ENCODE assay signal across 10 mouse cellular contexts in genomic region chr9:102351221-102351620, GRCm38 (mm10). TPM values are rescaled to one million over a fixed set of nuclear protein-coding genes. Genes with fewer than 3 reads are reported as not detected.
DNase-seq lines count a peak whose midpoint lies in the region; ATAC-seq lines count a peak whose summit lies in the region.
"Had no signal": no experiment of that assay in that cellular context is flagged by ENCODE, and none has a peak within 500 bp of the region (broad histone marks: within the 10 kb centered on the region; RNA-seq: fewer than 3 reads in every experiment).

No protein-coding gene starts in this region.

- H3K27me3 ChIP-seq in hindbrain, embryonic 10.5 days (ENCODE audit: insufficient read depth, poor library complexity, severe bottlenecking), result peaks cover 83% of the 10 kb centered on the region
- H3K27me3 ChIP-seq in midbrain, embryonic 12.5 days, result peaks cover 80% of the 10 kb centered on the region

- DNase-seq in right cerebral cortex, postnatal 10 days (ENCODE audit: low spot score in 2 of 2), result peak; percentile 21 to 24
- DNase-seq in right cerebral cortex, postnatal 25 days, result no peak
- DNase-seq in hindbrain, embryonic 10.5 days (ENCODE audit: low spot score), result no peak
- no peak for DNase-seq in thymus, postnatal 4 days
- no peak for DNase-seq in lung, postnatal 10 days
- DNase-seq: liver, embryonic 13.5 days had no signal

- WGBS in hindbrain, embryonic 10.5 days, result 56% methylated on average over 5 of the region's 5 CpGs
- 74% methylated on average over 5 of the region's 5 CpGs for WGBS in midbrain, embryonic 12.5 days

- H3K4me3 ChIP-seq in hindbrain, embryonic 10.5 days, result peak overlapping the region; percentile 82
- peak overlapping the region; percentile 91 for H3K4me3 ChIP-seq in midbrain, embryonic 12.5 days
- H3K4me3 ChIP-seq: heart, embryonic 12.5 days; liver, embryonic 13.5 days had no signal

- no peak for ATAC-seq in midbrain, embryonic 12.5 days (ENCODE audit: low FRiP score, low read depth)
- no peak for ATAC-seq in megakaryocyte progenitor cell, adult 5-6 weeks (replicated peaks; ENCODE audit: poor library complexity)

- 0 out of 2 replicates have a peak overlapping the region, but pooled peaks have one; percentile 95 for H3K9ac ChIP-seq in midbrain, embryonic 12.5 days (replicated peaks)
- H3K9ac ChIP-seq: heart, embryonic 12.5 days; kidney, embryonic 15.5 days; liver, embryonic 13.5 days had no signal

- H3K36me3 ChIP-seq in hindbrain, embryonic 10.5 days, result no peaks in the 10 kb centered on the region
- no peaks in the 10 kb centered on the region for H3K36me3 ChIP-seq in midbrain, embryonic 12.5 days
- H3K36me3 ChIP-seq: heart, embryonic 12.5 days; kidney, embryonic 15.5 days; liver, embryonic 13.5 days had no signal

- peaks cover 33% of the 10 kb centered on the region for H3K4me1 ChIP-seq in hindbrain, embryonic 10.5 days (replicated peaks)
- H3K4me1 ChIP-seq in midbrain, embryonic 12.5 days, result peaks cover 29% of the 10 kb centered on the region

- H3K4me2 ChIP-seq in midbrain, embryonic 12.5 days (replicated peaks), result peak overlapping the region; percentile 98
- H3K4me2 ChIP-seq: heart, embryonic 12.5 days; liver, embryonic 13.5 days had no signal

- H3K9me3 ChIP-seq in hindbrain, embryonic 10.5 days, result no peaks in the 10 kb centered on the region
- H3K9me3 ChIP-seq in midbrain, embryonic 12.5 days, result no peaks in the 10 kb centered on the region
- H3K9me3 ChIP-seq: heart, embryonic 12.5 days; kidney, embryonic 15.5 days; liver, embryonic 13.5 days had no signal

- H3K27ac ChIP-seq in hindbrain, embryonic 10.5 days, result no peak overlapping the region
- no peak overlapping the region for H3K27ac ChIP-seq in midbrain, embryonic 12.5 days (replicated peaks)
- H3K27ac ChIP-seq: kidney, embryonic 15.5 days; liver, embryonic 13.5 days had no signal

RNA-seq across cellular contexts. Expression of gene Ephb1, which starts 3.3 kb away (rescaled TPM):
- polyA plus RNA-seq in hindbrain, embryonic 10.5 days (2016; fragmentation: Nextera tagmentation; extraction: Ambion mirVana), result 8.0 and 12.0 TPM in 2 replicates
- 29.9 and 36.7 TPM in 2 replicates for polyA plus RNA-seq in midbrain, embryonic 12.5 days (2016; fragmentation: Nextera tagmentation; extraction: Ambion mirVana)
- not detected in 2 replicates for total RNA-seq in megakaryocyte progenitor cell, adult 5-6 weeks (2015)
- not detected in 2 replicates for total RNA-seq in megakaryocyte progenitor cell, adult 5-6 weeks (2017)

Comparison
In these comparisons a context has a peak if more than half of its experiments do, and no peak if none do; other contexts are left out.
1. DNase-seq: peak in right cerebral cortex, postnatal 10 days (2 of 2); none in right cerebral cortex, postnatal 25 days (single experiment), hindbrain, embryonic 10.5 days (single experiment), thymus, postnatal 4 days (single experiment) and lung, postnatal 10 days (single experiment).